Comparison of ENCODE assay signal across 9 mouse cellular contexts in genomic region chr7:101378285-101378684, GRCm38 (mm10). TPM values are rescaled to one million over a fixed set of nuclear protein-coding genes. Genes with fewer than 3 reads are reported as not detected.
DNase-seq lines count a peak whose midpoint lies in the region; ATAC-seq lines count a peak whose summit lies in the region.
"Had no signal": no experiment of that assay in that cellular context is flagged by ENCODE, and none has a peak within 500 bp of the region (broad histone marks: within the 10 kb centered on the region; RNA-seq: fewer than 3 reads in every experiment).

No protein-coding gene starts in this region.

- peak; percentile 43 for DNase-seq in kidney, adult 9 months
- DNase-seq in kidney, adult 11 months: no peak
- DNase-seq in cerebellum, adult 11-12 months: no peak
- DNase-seq in adrenal gland, postnatal 25 days: no peak
- no peak for DNase-seq in frontal cortex, postnatal 25 days (ENCODE audit: low spot score in 2 of 2)
- DNase-seq: cerebellum, postnatal 25 days had no signal

- peak overlapping the region; percentile 35 for H3K4me3 ChIP-seq in brown adipose tissue, adult 24 weeks (ENCODE audit: insufficient read depth, low read depth, low read length)
- peak overlapping the region; percentile 48 for H3K4me3 ChIP-seq in heart, embryonic 16.5 days (ENCODE audit: low read length)
- H3K4me3 ChIP-seq in macrophage (ENCODE audit: inconsistent target): peak overlapping the region; percentile 63

- no peaks in the 10 kb centered on the region for H3K36me3 ChIP-seq in heart, embryonic 16.5 days (ENCODE audit: control insufficient read depth, insufficient read depth)
- H3K36me3 ChIP-seq in macrophage (ENCODE audit: inconsistent target): peaks cover 31% of the 10 kb centered on the region

- peak; percentile 10; the same call in 1 of the 2 replicates for ATAC-seq in heart, embryonic 16.5 days (replicated peaks; ENCODE audit: extremely low read depth, insufficient read depth, low FRiP score)

- H3K27me3 ChIP-seq in heart, embryonic 16.5 days (ENCODE audit: control insufficient read depth, insufficient read depth, low read length): no peaks in the 10 kb centered on the region

- peak overlapping the region; percentile 45 for H3K27ac ChIP-seq in brown adipose tissue, adult 24 weeks (replicated peaks; ENCODE audit: low read depth, low read length)
- H3K27ac ChIP-seq in heart, embryonic 16.5 days (ENCODE audit: low read length): peak overlapping the region; percentile 81
- peak overlapping the region; percentile 94 for H3K27ac ChIP-seq in macrophage

- peak overlapping the region; percentile 71 for H3K4me2 ChIP-seq in heart, embryonic 16.5 days (ENCODE audit: low read depth, low read length)

- 34% methylated on average over 3 of the region's 3 CpGs for WGBS in heart, embryonic 16.5 days
- WGBS in macrophage (ENCODE audit: missing documents): 42% methylated on average over 3 of the region's 3 CpGs

- no peaks in the 10 kb centered on the region for H3K9me3 ChIP-seq in heart, embryonic 16.5 days (replicated peaks; ENCODE audit: control insufficient read depth, low read length)

- H3K79me2 ChIP-seq in macrophage (ENCODE audit: inconsistent target): peaks cover 91% of the 10 kb centered on the region

- H3K4me1 ChIP-seq in brown adipose tissue, adult 24 weeks (ENCODE audit: control insufficient read depth, insufficient read depth, insufficient read length, low read length): peaks cover 14% of the 10 kb centered on the region
- H3K4me1 ChIP-seq in heart, embryonic 16.5 days (ENCODE audit: control insufficient read depth, insufficient read depth, low read length): peaks cover 24% of the 10 kb centered on the region

- peak overlapping the region; percentile 77 for H3K9ac ChIP-seq in heart, embryonic 16.5 days (ENCODE audit: low read length)

RNA-seq across cellular contexts. Expression of gene Arap1, which starts 30.4 kb away (rescaled TPM):
- 23.3 and 25.6 TPM in 2 replicates for polyA plus RNA-seq in brown adipose tissue, adult 24 weeks (2012; ENCODE audit: insufficient read depth, insufficient read length, missing spikeins)
- polyA plus RNA-seq in heart, embryonic 16.5 days (2015; fragmentation: Nextera tagmentation; extraction: Ambion mirVana): 32.6 and 35.1 TPM in 2 replicates
- total RNA-seq in macrophage (2018; cell fraction: chromatin; rRNA removed): 1,000 to 10,000 TPM; 1,474 to 3,673 (median 2,470) TPM
- 100 to 1,000 TPM; 324 to 594 (median 401) TPM for total RNA-seq in macrophage (2018; cell fraction: cytosol; rRNA removed)
- 1,000 to 10,000 TPM in 21 of 26 experiments, 100 to 1,000 TPM in 5; 671 to 1,624 (median 1,183) TPM for total RNA-seq in macrophage (2018; cell fraction: nucleus; rRNA removed)
- polyA plus RNA-seq in macrophage (2018): 195 to 293 TPM (median 225 TPM) in 3 replicates
- total RNA-seq in adrenal gland, postnatal 25 days (2021): 26.8 and 40.2 TPM in 2 replicates

RNA-seq across cellular contexts. Expression of gene Gm45837, which starts 32.4 kb away (rescaled TPM):
- 16.1 TPM in 1 of 2 replicates, not detected in the other for polyA plus RNA-seq in brown adipose tissue, adult 24 weeks (2012; ENCODE audit: insufficient read depth, insufficient read length, missing spikeins)
- polyA plus RNA-seq in heart, embryonic 16.5 days (2015; fragmentation: Nextera tagmentation; extraction: Ambion mirVana): 2.0 and 7.8 TPM in 2 replicates
- 10 to 100 TPM in 8 of 26 experiments, 1 to 10 TPM in 17, not detected in 1; 1.9 to 22.7 (median 5.4) TPM for total RNA-seq in macrophage (2018; cell fraction: chromatin; rRNA removed)
- total RNA-seq in macrophage (2018; cell fraction: cytosol; rRNA removed): 1 to 10 TPM in 18 of 26 experiments, under 1 TPM in 2, not detected in 6; 0.83 to 4.0 (median 2.2) TPM
- total RNA-seq in macrophage (2018; cell fraction: nucleus; rRNA removed): 1 to 10 TPM in 22 of 26 experiments, under 1 TPM in 2, not detected in 2; 0.34 to 9.1 (median 3.7) TPM
- polyA plus RNA-seq in macrophage (2018): 2.8 TPM in 1 of 3 replicates, not detected in the others
- total RNA-seq in adrenal gland, postnatal 25 days (2021): 4.2 TPM in 1 of 2 replicates, not detected in the other

RNA-seq across cellular contexts. Expression of gene Pde2a, which starts 43.2 kb away (rescaled TPM):
- 2.6 and 12.2 TPM in 2 replicates for polyA plus RNA-seq in brown adipose tissue, adult 24 weeks (2012; ENCODE audit: insufficient read depth, insufficient read length, missing spikeins)
- 12.7 and 21.1 TPM in 2 replicates for polyA plus RNA-seq in heart, embryonic 16.5 days (2015; fragmentation: Nextera tagmentation; extraction: Ambion mirVana)
- total RNA-seq in macrophage (2018; cell fraction: chromatin; rRNA removed): 10 to 100 TPM in 11 of 26 experiments, 1 to 10 TPM in 15; 1.3 to 24.2 (median 8.1) TPM
- 1 to 10 TPM in 13 of 26 experiments, under 1 TPM in 12, not detected in 1; 0.11 to 5.7 (median 1.0) TPM for total RNA-seq in macrophage (2018; cell fraction: cytosol; rRNA removed)
- total RNA-seq in macrophage (2018; cell fraction: nucleus; rRNA removed): 1 to 10 TPM in 22 of 26 experiments, under 1 TPM in 2, not detected in 2; 0.56 to 8.7 (median 3.0) TPM
- 2.0 to 6.1 TPM (median 3.1 TPM) in 3 replicates for polyA plus RNA-seq in macrophage (2018)
- total RNA-seq in adrenal gland, postnatal 25 days (2021): 161 and 169 TPM in 2 replicates
